Mouse (Mus musculus) hindbrain, postnatal 0 days (tissue): ENCODE data around the gene Rad51ap1. TPM values are rescaled to one million over a fixed set of nuclear protein-coding genes. Genes with fewer than 3 reads are reported as not detected.

ENCODE experiments used
- ATAC-seq: fragments of 200-750 bp; cut with Nextera tagmentation; 2 replicates; pipeline ENCODE4 v1.8.0; 2017; ENCODE audit warnings: mild to moderate bottlenecking, moderate TSS enrichment, moderate library complexity
- DNase-seq: peaks from one replicate; pipeline ENCODE4 v3.0.0-alpha.2; 2015; ENCODE audit warnings: low spot score
- H3K27ac ChIP-seq: fragments of 300-500 bp; sonication (generic); 2 replicates; pipeline ENCODE4 v1.5.1; 2014; ENCODE audit warnings: mild to moderate bottlenecking
- H3K27me3 ChIP-seq: fragments of 300-500 bp; sonication (generic); 2 replicates; pipeline ENCODE4 v1.6.1; 2014; ENCODE audit warnings: low read length, mixed read lengths; ENCODE audit not compliant: insufficient read depth
- H3K36me3 ChIP-seq: fragments of 300-500 bp; sonication (generic); 2 replicates; pipeline ENCODE4 v1.6.1; 2014; ENCODE audit warnings: low read length, mixed read lengths; ENCODE audit not compliant: insufficient read depth
- H3K4me1 ChIP-seq: fragments of 300-500 bp; sonication (generic); 2 replicates; pipeline ENCODE4 v1.6.1; 2014; ENCODE audit warnings: antibody characterized with exemption, low read length, mixed read lengths; ENCODE audit not compliant: insufficient read depth
- H3K4me2 ChIP-seq: fragments of 300-500 bp; sonication (generic); 2 replicates; pipeline ENCODE4 v1.6.1; 2014; ENCODE audit warnings: low read depth, mild to moderate bottlenecking, low read length, moderate library complexity, mixed read lengths
- H3K4me3 ChIP-seq: fragments of 300-500 bp; sonication (generic); 2 replicates; pipeline ENCODE4 v1.5.1; 2014; ENCODE audit warnings: low read length
- H3K9ac ChIP-seq: fragments of 300-500 bp; sonication (generic); replicated peaks from 2 replicates; pipeline ENCODE4 v1.6.1; 2014; ENCODE audit warnings: mild to moderate bottlenecking, low read length, moderate library complexity, mixed read lengths
- H3K9me3 ChIP-seq: fragments of 300-500 bp; sonication (generic); 2 replicates; pipeline ENCODE4 v1.6.1; 2016; ENCODE audit warnings: low read length, mixed read lengths
- CTCF ChIP-seq: IDR thresholded peaks from 2 replicates; pipeline ENCODE4 v1.5.1; 2016; ENCODE audit warnings: antibody characterized with exemption, control low read depth, low read depth
- WGBS: fragments of 180-500 bp; shearing (Covaris S2); extraction: QIAGEN DNeasy Blood & Tissue Kit; methylation state at CpG from one replicate; pipeline ENCODE4 v1.1.7; 2014; 5-methylcytosine and 5-hydroxymethylcytosine counted together
- polyA plus RNA-seq: library from polyadenylated mRNA; unstranded; fragments of >200 nt; fragmentation: Nextera tagmentation; extraction: Ambion mirVana; gene quantifications from 2 replicates; pipeline ENCODE4 v1.2.1, GENCODE M21; 2015
- total RNA-seq: library from RNA; depleted of rRNA; stranded (reverse); fragments of >200 nt; gene quantifications from 2 replicates; pipeline ENCODE4 v1.2.3, GENCODE M21; 2014

Gene Rad51ap1
- total and polyA plus RNA-seq, 2 experiments from 2014 or later, result 7.5 to 17.3 TPM

DNA sequence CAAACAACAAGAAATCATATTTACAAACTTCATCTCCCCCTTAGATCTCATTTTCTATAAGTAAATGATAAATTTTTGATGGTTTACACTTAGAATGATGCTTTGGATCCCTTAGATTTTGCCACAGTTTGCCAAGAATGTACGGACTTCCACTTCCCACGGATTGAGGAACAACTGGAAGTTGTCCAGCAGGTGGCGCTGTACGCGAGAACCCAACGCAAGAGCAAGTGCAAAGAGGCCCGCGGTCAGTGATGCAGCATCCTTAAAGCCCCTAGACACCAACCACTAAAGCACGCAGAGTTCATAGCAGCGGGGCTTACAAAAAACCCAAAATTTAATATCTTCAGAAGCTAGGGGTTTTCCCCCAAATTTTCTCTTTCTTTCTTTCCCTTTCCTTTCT, 16.3 kb upstream of the Rad51ap1 start:
- Histone ChIP-seq H3K4me3 (no peak overlapping the region), H3K9me3 (no peaks in the 10 kb centered on the region), H3K27ac (no peak overlapping the region), H3K36me3 (peaks cover 37% of the 10 kb centered on the region), H3K4me1 (no peaks in the 10 kb centered on the region), H3K27me3 (no peaks in the 10 kb centered on the region), H3K4me2 (no peak overlapping the region), H3K9ac (no peak overlapping the region)
- 9% methylated on average over 10 of the region's 10 CpGs for WGBS
- TF ChIP-seq CTCF, result peak; percentile 92
- peak; percentile 92 for DNase-seq
- peak; percentile 78 for ATAC-seq

DNA sequence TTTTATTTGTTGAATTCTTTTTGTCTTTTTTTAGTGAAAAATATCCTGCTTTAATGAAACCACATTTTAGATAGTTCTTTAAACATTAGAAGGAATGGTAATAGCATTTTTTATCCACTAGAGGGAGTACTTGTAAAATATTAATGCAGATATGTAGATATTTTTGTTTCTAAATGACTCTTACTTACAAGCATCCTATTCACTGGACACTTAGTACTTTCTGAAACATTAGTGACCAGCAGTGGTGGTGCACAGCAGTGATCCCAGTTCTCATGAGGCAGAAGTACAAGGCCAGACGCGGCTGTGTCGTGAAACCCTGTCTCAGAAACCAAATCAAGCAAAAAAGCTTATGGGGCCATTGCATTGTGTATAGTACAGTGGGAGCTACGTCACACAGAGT, 8.9 kb upstream of the Rad51ap1 start:
- Histone ChIP-seq H3K4me2 (no peak overlapping the region), H3K36me3 (peaks cover 50% of the 10 kb centered on the region), H3K4me1 (no peaks in the 10 kb centered on the region), H3K4me3 (no peak overlapping the region), H3K27me3 (no peaks in the 10 kb centered on the region), H3K27ac (no peak overlapping the region), H3K9me3 (no peaks in the 10 kb centered on the region), H3K9ac (no peak overlapping the region)
- peak; percentile 59 for TF ChIP-seq CTCF
- ATAC-seq (no peak), DNase-seq (peak; percentile 60)
- WGBS, result 84% methylated on average over 4 of the region's 4 CpGs

DNA sequence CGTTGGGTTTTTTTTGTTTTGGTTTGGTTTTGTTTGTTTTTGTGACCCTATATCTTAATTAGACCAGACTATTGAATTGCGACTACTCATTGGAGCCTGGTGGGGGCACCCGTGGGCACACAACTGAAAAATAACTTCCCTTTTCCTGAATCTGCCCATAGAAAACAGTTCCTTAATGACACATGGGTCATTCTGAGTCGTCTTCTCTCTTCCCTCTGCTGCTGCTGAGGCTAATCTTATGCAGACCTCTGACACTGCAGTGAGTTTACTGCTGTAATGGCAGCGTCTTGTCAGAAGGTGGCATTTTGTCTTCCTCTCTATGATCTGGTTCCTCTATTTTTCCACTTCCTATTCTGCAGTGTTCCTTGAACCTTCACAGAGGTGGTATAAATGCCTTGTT, 1.1 kb upstream of the Rad51ap1 start:
- Histone ChIP-seq H3K36me3 (peaks cover 21% of the 10 kb centered on the region; the same call in 1 of the 2 replicates), H3K4me3 (peak overlapping the region; percentile 70), H3K4me1 (peaks cover 13% of the 10 kb centered on the region; the same call in 1 of the 2 replicates), H3K9me3 (no peaks in the 10 kb centered on the region), H3K9ac (peak overlapping the region; percentile 56), H3K27me3 (no peaks in the 10 kb centered on the region), H3K27ac (peak overlapping the region; percentile 71; the same call in 1 of the 2 replicates), H3K4me2 (peak overlapping the region; percentile 99)
- peak; percentile 18; the same call in 1 of the 2 replicates for ATAC-seq
- WGBS, result 3% methylated on average over 5 of the region's 5 CpGs
- peak; percentile 63 for TF ChIP-seq CTCF
- peak; percentile 52 for DNase-seq

DNA sequence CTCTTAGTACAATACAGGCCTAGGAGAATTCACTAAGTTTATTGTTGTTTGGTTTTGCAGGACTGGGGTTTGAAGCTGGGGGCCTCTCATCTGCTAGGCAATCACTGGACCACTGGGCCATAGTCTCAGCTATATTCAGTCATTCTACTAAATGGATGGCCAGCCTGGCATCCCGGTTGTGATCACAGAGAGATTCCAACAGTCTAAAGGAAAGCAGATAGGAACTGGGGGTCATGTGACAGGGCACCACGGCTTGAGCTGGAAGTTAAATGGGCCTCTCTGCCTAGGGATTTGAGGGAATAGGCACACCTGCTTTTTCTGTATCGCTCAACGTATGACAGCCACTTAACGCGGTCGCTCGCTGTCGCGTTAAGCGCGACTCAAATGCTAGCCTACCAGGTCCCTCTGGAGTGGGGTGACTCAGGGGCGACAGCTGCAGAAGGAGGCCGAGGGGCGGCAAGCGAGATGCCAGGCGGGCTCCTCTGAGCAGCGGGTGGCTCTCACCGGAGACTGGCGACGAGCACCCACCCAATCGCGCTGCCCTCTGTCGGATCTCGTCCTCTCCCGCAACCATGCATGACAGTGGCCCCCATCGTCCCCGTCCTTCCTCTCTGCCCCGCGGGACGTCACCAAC, 417 bp downstream of the Rad51ap1 start:
- WGBS, result under 1% methylated on average over 31 of the region's 31 CpGs
- no peak for ATAC-seq
- Histone ChIP-seq H3K4me1 (peaks cover 13% of the 10 kb centered on the region; the same call in 1 of the 2 replicates), H3K4me3 (peak overlapping the region; percentile 70), H3K36me3 (peaks cover 10% of the 10 kb centered on the region; the same call in 1 of the 2 replicates), H3K27ac (peak overlapping the region; percentile 71), H3K4me2 (peak overlapping the region; percentile 99), H3K9ac (peak overlapping the region; percentile 56), H3K9me3 (no peaks in the 10 kb centered on the region), H3K27me3 (no peaks in the 10 kb centered on the region)
- DNase-seq, result no peak
- peak; percentile 42 for TF ChIP-seq CTCF

DNA sequence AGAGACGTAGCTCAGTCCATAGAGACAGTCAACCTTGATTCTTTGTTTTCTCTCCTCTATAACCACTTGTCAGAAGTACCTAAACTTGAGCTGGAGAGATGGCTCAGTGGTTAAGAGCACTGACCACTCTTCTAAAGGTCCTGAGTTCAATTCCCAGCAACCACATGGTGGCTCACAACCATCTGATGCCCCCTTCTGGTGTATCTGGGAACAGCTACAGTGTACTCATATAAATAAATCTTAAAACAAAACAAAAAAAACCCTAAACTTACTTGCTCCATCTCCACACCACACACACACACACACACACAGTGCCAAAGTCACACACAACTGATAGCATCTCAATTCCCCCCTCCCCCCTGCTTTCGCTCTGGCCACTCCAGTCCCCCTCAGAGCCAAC, 1.3 kb downstream of the Rad51ap1 start:
- no peak overlapping the region; the same call in 1 of the 2 replicates for H3K4me3 ChIP-seq

DNA sequence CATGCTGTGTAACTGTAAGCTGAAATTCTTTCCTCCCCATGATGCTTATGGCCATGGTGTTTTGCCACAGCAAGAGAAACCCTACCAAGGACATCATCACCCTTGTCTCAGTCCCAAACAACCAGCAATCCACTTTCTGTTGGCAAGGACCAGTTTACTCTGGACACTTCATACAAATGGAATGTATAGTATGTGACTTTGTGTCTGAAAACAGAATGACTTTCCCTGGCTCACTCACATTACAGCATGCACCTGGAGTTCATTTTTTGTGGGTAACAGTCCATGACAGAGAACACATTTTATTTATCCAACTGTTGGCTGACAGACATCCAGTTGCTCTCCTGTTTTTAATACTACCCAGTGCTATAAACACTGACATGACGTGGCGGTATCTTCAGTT, 6.5 kb downstream of the Rad51ap1 start:
- Histone ChIP-seq H3K27ac (no peak overlapping the region), H3K4me3 (no peak overlapping the region), H3K27me3 (no peaks in the 10 kb centered on the region), H3K36me3 (no peaks in the 10 kb centered on the region; the same call in 1 of the 2 replicates), H3K9me3 (no peaks in the 10 kb centered on the region), H3K9ac (no peak overlapping the region), H3K4me2 (no peak overlapping the region), H3K4me1 (no peaks in the 10 kb centered on the region)
- ATAC-seq (no peak), DNase-seq (no peak)
- TF ChIP-seq CTCF, result no peak
- 89% methylated on average over 2 of the region's 2 CpGs for WGBS

More for the DNA sequence above, 1.3 kb downstream of the Rad51ap1 start:
- Histone ChIP-seq H3K36me3 (peaks cover 8% of the 10 kb centered on the region; the same call in 1 of the 2 replicates), H3K27ac (no peak overlapping the region), H3K4me1 (peaks cover 13% of the 10 kb centered on the region; the same call in 1 of the 2 replicates), H3K9ac (no peak overlapping the region), H3K4me2 (peak overlapping the region; percentile 99), H3K9me3 (no peaks in the 10 kb centered on the region), H3K27me3 (no peaks in the 10 kb centered on the region)
- DNase-seq, result no peak
- 73% methylated on average over 2 of the region's 2 CpGs for WGBS
- peak; percentile 31 for TF ChIP-seq CTCF
- ATAC-seq, result no peak
